Mouse (Mus musculus) lung, postnatal 0 days (tissue): Measurements from ENCODE around the gene Fbxw4.

Experiments
- CTCF ChIP-seq: IDR thresholded peaks from 2 replicates; pipeline ENCODE4 v1.5.1; 2016; ENCODE audit warnings: antibody characterized with exemption, mild to moderate bottlenecking
- EP300 ChIP-seq: IDR thresholded peaks from 2 replicates; pipeline ENCODE4 v1.6.1; 2016; ENCODE audit warnings: antibody characterized with exemption, mild to moderate bottlenecking, control low read depth

DNA sequence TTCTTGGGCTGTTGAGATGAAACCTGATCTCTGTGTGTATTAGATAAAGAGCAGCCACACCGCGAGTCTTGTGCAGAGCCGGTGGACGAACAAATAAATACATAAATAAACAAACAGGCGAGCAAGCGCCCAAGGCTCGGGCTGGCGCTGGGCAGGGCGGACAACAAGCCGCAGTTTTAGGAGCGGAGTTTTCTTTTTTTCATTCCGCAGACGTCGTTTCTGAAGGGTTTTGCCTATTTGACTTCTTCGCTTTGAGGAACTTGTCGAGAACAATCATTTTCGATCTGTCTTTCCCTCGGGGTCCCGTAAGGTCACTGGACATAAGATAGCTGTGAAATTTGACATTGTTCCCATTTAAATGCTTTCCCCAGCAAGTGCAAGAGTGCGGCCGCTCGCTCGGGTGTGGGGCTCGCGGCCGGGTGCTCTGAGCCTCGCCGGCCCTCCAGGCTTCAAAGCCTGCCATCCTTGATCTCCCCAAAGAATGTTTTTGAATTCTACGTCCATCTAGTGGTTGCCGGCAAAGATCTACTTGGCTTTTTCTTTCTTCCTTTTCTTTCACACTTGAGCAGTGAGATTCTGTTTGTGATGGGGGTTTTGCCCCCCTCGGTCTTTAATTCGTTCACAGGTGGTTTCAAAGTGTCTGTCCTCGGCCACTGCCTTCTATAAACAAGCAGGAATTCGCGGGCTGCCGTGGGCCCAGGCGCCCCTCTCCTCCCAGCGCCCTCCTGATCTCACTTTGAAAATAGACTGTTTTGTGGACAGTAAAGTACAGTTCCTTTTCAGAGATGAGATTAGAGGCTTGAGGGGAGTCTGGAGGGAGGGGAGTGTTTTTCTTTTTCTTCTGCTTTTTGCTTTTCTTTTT, 15.8 kb upstream of the Fbxw4 start:
- TF ChIP-seq CTCF: no peak; the same call in 1 of the 2 replicates
- no peak for TF ChIP-seq EP300
